Mouse (Mus musculus): ENCODE results near the gene Dgat2.

The Dgat2 gene

GRCm38 (mm10) chr7:99191411-99191810 is 8.9 kb upstream of the Dgat2 start:
- no peak for DNase-seq

GRCm38 (mm10) chr7:99189885-99190284 is 7.4 kb upstream of the Dgat2 start:
- peak in 1 of 2 experiments; percentile 23 for DNase-seq

- DNase-seq: no peak
These were observed 6.1 kb upstream of the Dgat2 start for GRCm38 (mm10) chr7:99188630-99189029.

- DNase-seq: peak in 1 of 2 experiments; percentile 3
These were observed 4.9 kb upstream of the Dgat2 start for GRCm38 (mm10) chr7:99187451-99187850.

GRCm38 (mm10) chr7:99185405-99185804 is 2.9 kb upstream of the Dgat2 start:
- DNase-seq: peak in 1 of 2 experiments; percentile 11

GRCm38 (mm10) chr7:99183751-99184150 is 1.2 kb upstream of the Dgat2 start:
- peak; percentile 25 to 35 for DNase-seq

- DNase-seq: peak in 1 of 2 experiments; percentile 23
These were observed 694 bp downstream of the Dgat2 start for GRCm38 (mm10) chr7:99181619-99182431.

- DNase-seq: no peak
These were observed 2.4 kb downstream of the Dgat2 start for GRCm38 (mm10) chr7:99180162-99180561.

GRCm38 (mm10) chr7:99179271-99179670 is 3.2 kb downstream of the Dgat2 start:
- no peak for DNase-seq

GRCm38 (mm10) chr7:99177386-99177785 is 5.1 kb downstream of the Dgat2 start:
- DNase-seq: peak in 1 of 2 experiments; percentile 12

GRCm38 (mm10) chr7:99175666-99176065 is 6.9 kb downstream of the Dgat2 start:
- peak in 1 of 2 experiments; percentile 11 for DNase-seq

GRCm38 (mm10) chr7:99175118-99175517 is 7.4 kb downstream of the Dgat2 start:
- DNase-seq: peak in 1 of 2 experiments; percentile 9

GRCm38 (mm10) chr7:99174006-99174405 is 8.5 kb downstream of the Dgat2 start:
- DNase-seq: peak; percentile 3 to 16

- DNase-seq: peak; percentile 55 to 61
These were observed 9.6 kb downstream of the Dgat2 start for GRCm38 (mm10) chr7:99172898-99173297.

- DNase-seq: peak; percentile 3 to 17
These were observed 10.6 kb downstream of the Dgat2 start for GRCm38 (mm10) chr7:99171730-99172463.

GRCm38 (mm10) chr7:99170519-99170918 is 12.0 kb downstream of the Dgat2 start:
- DNase-seq: peak in 1 of 2 experiments; percentile 8

- DNase-seq: peak in 1 of 2 experiments; percentile 6
These were observed 12.7 kb downstream of the Dgat2 start for GRCm38 (mm10) chr7:99169717-99170403.

- peak in 1 of 2 experiments; percentile 16 for DNase-seq
These were observed 13.8 kb downstream of the Dgat2 start for GRCm38 (mm10) chr7:99168756-99169155.

- DNase-seq: peak in 1 of 2 experiments; percentile 77
These were observed 14.6 kb downstream of the Dgat2 start for GRCm38 (mm10) chr7:99167939-99168338.

GRCm38 (mm10) chr7:99166159-99166558 is 16.4 kb downstream of the Dgat2 start:
- no peak for DNase-seq

GRCm38 (mm10) chr7:99164873-99165410 is 17.6 kb downstream of the Dgat2 start:
- no peak for DNase-seq

GRCm38 (mm10) chr7:99162462-99162861 is 20.1 kb downstream of the Dgat2 start:
- DNase-seq: no peak

GRCm38 (mm10) chr7:99161961-99162360 is 20.6 kb downstream of the Dgat2 start:
- DNase-seq: no peak
